Mouse (Mus musculus) adrenal gland, postnatal 25 days (tissue): ENCODE measurements around the gene Lrmda. TPM values are rescaled to one million over a fixed set of nuclear protein-coding genes. Genes with fewer than 3 reads are reported as not detected.
"Not testable (repeated sequence)": the region's sequence is repeated elsewhere in the genome, so short reads cannot be mapped to it uniquely, and the experiment has no call there.

Experiments used
- DNase-seq: peaks from one replicate; pipeline ENCODE4 v3.0.0; 2021; ENCODE audit warnings: mixed read lengths
- total RNA-seq: library from RNA; stranded (reverse); gene quantifications from 2 replicates; pipeline ENCODE4 v1.2.3, GENCODE M21; 2021

Lrmda gene
- total RNA-seq, 1 experiment from 2014 or later, result 5.6 TPM

DNA sequence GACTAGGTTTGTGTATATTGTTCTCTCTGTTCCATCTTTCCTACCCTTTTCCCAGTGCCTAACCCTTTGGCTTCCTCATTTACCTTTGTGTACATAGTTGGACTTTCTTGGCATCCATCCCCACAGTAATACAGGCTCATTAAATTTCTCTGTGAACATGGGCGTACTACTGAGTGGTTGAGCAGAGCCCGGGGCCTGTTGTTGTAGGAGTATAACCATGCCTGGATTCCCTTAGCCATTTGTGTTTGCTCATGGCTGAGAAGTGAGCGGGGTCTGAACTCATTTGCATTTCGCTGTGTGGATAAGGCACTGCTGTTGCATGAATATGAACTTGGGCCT lies 568.4 kb downstream of the Lrmda start:
- no peak for DNase-seq

DNA sequence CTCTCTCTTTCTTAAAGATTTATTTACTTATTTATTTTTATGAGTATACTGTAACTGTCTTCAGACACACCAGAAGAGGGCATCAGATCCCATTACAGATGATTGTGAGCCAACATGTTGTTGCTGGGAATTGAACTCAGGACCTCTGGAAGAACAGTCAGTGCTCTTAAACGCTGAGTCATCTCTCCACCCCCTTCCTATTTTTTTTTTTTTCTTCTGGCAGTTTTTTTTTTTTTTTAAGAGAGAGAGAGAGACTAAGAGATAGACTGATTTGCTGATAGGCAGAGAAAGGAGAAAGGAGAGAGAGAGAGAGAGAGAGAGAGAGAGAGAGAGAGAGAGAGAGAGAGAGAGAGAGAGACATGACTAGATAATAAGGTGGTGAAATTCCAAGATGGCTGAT lies 568.9 kb downstream of the Lrmda start:
- DNase-seq, result not testable (repeated sequence)

DNA sequence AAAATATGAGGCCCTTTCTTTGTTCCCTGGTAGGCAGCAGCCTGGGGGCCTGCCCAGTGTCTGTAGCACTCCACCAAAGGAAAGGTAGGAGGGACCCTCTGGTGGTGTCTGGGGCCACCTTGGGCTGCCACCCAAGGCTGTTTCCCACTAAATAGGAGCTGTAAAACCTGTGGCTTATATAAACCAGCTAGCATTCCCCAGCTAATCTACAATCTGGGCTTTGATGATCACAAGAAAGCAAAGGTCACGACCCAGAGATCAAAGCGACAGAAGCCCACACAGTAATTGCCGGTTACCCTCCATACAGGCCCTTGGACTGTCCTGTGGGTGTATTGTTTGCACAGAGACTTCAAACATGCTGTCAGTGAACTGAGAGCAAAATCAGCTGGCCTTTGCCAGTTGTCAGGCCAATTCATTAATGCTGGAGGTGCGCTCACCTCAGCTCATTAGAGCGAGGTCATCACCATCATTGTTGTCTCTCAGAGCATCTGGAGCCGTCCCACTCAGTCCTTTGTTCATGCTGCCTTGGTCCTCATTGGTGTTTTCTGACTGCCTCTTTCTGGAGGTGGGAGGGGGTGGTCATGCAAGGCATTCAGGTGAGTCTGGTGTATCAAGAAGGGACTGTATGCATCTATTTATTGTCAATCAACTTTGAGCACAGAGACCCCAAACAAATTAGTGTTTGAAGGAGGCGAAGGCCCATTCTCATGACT lies 570.1 kb downstream of the Lrmda start:
- DNase-seq, result no peak

DNA sequence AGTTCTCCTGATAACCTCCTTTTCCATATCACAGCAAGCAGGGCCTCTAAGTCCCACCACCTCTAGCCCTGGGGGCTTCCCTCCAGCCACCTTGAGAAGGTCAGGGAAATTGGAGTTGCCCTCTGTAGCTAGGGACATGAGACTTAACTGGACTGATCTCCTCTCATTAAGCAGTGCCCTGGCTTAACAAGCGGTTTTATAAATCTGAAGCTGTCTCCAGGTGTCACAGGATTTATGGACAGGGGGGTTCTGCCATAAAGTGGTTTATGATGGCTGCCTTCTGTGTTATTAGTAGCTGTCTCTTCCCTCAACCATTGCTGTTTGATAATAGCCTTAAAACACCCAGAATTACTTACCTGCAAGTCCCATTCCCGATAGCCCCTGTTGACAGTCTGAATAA lies 571.7 kb downstream of the Lrmda start:
- DNase-seq, result no peak

DNA sequence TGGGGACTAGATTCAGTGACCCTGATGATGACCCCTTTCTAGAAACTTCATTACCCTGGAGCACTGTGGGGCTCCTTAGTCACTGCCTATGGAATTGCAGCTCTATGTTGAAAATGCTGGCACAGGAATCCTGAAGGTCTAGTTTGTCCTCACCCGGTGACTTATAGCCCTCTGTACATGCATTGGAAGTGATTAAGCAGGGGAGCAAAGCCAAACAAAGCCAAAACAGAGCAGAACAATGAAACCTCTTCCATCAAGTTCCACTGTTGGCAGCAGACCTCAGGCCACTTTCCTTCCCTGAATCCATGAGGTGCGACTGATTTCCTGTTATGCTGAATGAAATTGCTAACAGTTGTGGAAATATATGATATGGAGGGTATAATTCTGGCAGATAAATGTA lies 578.0 kb downstream of the Lrmda start:
- no peak for DNase-seq

DNA sequence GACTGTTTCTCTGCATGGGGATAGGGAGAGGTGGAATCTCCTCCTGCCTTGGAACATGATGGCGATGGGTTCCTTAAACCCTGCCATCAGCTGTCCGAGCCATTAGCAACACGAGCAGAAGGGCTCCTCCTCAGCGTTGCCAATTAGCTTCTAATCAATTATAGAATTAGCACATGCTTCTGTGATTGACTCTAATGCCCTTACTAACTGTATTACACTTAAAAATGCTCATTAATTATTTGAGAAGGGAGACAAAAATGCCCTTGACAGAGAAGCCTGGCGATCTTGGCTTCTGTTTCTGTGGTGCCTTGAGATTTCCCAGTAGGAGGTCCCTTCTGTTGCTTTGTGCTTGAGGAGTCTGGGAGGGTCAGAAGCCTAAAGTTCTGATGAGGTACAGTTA lies 579.1 kb downstream of the Lrmda start:
- DNase-seq, result no peak

DNA sequence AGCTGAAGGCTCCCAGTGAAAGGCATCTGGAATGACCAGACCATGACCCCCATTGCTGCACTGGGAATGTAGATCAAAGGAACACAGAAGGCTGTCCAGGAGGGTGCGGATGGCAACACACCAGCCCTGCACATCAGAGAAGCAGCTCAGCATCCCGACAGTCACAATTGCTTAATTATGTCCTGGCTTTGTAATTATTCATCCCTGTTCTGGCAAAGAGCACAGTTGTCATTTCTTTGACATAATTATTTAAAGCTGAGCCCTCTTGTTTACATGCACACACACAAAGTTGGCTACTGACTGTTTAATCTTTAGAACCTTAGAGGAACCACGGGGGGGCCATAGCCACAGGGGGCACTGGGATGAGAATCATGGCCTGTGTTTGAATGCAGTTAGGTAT lies 580.7 kb downstream of the Lrmda start:
- DNase-seq, result no peak

DNA sequence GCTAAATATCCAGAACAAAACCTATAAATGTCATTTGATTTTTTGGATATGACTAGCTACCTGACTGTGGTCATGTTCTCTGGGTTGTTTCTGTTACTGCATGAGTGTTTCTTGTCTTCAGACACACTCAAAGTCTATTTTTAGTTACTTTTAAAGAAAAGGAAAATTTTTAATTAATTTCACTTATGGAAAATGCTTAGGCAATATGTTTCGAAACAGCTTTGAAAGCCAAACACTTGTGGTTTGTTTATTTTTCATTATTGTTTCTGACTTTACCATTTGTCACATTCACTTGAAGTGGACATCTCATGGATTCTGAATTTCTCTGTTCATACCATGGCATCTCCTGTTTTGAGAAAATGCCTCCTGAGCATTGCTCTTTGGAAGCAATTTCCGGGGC lies 582.8 kb downstream of the Lrmda start:
- DNase-seq, result no peak

DNA sequence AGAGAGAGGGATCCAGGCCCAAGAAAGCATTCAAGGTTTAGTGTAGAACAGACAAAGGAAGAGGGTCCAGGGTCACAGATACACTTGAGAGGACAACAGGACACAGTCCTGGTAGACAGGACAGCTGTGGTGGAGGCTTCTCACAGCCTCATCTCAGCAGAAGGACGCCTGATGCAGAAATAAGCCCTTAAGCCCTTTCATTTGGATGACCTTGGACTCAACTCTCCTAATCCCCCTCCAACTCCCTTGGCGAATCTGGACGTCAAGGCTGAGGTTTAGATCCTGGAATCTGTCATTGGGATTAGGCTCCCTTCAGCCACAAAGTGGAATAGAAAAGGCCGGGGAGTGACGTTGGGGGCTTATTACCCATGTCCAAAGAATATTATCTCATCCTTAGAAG lies 589.1 kb downstream of the Lrmda start:
- no peak for DNase-seq

DNA sequence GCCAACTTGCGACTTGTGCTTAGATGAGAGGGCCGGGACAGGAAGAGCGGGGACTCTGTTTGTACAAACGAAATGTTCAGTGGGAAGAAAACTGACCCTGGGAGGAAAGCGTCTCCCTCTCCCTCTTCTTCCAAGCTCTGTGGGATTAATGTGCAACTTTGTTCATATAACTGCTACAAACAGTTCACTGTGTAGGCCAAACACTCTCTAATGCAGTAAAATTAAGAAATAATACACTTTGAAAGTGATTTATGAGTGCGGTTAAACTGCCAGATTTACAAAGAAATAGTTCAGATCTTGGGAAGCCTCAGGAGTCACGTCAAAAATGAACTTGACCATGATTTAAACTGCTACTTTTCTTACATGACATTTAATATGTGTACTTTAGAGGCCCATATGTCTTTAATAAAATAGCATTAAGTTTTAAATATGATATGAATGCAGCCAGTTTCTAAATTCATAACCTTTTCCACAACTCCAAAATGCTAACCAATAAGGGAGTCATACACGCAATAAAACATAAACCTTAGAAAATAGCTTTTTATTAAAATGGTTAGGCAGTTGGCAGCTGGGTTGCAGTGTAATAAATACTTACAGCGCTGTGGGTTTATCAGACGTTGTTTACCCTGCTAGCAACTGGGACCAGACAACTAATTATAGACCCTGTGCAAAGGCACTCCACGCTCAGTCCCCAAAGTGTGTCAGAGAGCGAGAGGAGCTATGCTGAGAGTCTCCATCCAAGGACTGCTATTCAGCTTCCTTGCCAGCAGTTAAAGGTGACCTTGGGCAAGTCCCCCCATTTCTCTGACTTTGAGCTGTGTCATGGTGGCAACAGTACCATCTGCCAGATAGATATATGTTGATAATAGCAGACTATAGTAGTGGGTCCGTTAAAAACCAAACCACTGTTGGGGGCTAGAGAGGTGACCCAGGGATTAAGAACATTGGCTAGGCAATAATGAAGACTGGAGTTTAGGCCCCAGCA lies 590.0 kb downstream of the Lrmda start:
- no peak for DNase-seq

DNA sequence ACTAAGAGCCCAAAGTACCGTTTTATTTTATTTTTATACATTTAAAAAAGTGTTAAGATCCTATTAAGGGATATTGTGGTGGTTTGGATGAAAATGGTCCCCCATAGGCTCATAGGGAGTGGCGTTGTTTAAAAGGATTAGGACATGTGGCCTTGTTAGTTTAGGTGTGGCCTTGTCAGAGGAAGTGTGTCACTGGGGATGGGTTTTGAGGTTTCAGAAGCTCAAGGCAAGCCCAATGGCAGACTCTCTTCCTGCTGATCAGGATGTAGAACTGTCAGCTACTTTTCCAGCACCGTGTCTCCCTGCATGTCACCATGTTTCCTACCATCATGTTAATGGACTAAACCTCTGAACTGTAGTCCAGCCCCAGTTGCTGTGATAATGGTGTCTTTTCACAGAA lies 591.5 kb downstream of the Lrmda start:
- DNase-seq, result no peak

DNA sequence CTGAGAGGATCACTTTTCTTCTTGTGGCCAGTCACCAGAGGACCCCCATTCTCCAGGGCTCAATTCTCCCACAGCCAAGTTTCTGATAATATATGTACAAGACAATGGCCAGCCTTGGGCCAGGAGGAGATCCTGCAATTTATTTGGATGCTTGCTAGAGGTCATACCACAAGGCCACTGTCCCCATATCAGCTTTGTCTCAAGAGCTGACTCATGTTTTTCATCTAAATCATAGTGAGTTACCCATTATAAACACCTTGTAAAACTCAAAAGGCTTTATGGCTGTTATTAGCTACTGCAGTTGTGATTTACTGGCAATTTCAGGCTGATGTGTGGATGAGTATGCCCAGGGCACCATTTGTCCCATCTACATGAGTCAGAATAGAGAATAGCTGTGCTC lies 600.7 kb downstream of the Lrmda start:
- DNase-seq, result peak; percentile 4

DNA sequence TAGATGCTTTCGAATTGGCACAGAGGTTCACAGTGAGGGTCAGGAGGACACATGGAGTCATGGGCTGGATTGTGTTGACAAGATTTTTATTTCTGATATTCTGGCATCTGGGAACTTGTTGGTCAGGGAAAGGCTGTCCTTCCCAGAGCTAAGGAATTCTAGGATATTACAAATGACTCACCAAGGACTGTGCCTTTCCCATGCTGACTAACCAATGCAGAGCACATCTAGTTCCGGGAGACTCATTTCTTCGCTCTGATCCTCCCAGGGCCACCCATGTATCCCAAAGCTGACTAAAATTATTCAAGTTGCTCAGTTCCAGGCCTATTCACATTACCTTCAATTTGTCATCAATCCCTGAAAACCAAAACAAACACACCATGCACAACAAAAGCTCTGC lies 602.4 kb downstream of the Lrmda start:
- no peak for DNase-seq

DNA sequence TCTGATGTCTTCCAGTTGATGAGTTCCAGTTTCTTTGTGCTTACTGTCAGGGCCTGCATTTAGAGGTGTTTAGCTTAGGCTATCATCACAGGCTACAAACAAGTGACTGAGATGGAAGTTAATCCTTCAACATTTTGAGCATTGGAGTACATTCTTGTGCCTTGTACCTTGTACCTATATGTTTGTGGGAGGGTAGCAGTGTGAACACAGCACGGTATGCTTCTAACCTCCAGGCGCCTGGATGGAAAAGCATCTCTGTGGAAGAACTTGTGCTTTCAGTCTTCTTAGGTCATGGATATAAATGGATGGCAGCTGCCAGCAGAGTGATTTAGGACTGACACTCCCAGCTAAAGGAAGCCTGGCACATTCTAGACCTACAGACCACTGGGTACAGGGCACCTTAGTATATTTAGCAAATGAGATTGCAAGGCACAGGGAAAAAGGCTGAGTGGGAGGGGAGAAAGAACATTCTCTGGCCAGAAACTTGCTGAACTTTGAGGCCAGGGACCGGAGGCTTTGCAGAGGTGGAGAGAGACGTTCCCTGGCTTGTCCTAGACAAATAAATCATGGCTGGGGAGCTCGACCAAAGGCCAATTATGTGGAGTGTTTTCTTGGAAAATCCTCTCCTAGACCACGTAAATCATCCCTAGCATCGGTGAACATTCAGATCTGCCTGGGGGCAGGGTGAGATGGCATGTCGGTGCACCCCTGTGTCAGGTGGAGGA lies 607.8 kb downstream of the Lrmda start:
- no peak for DNase-seq

DNA sequence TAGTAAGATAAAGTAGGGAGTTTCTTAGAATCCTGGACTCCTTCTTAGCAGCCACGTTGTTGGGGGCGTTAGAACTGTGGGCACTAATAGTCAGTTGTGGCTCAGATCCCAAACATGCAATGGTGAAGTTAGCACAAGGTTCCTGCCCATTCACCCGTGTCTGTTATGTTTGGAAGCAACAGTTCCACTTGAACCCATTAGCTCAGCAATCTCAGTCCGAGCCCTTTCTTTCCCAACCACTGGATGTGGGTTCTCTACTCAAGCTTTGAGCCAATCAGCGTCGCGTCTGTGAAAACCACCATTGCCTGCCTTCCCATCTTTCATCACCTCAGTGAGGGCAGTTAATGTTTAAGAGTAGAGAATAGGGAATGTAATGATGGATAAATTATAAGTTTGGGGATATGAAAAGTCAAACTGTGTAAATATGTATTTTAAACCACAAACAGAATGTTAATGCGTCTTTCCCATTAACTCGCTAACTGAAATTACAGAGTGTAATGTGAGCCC lies 610.9 kb downstream of the Lrmda start:
- no peak for DNase-seq

DNA sequence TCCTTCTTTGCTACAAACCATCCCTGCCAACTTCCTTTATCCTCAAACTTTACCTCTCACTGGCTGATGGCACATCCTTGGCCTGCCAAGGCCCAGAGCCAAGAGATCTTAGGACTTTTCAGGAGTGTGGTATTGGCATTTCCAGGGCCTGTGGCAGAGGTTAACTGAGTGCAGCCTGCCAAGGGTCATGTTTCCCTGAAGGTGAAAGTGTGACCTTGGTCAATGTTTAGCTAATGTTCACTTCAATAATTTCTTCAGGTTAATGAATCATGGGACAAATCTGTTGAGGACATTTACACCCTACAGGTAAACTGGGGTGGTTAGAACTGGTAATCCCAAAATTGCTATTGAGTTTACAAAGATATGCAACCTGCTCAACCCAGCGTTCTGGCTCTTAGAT lies 614.1 kb downstream of the Lrmda start:
- no peak for DNase-seq

DNA sequence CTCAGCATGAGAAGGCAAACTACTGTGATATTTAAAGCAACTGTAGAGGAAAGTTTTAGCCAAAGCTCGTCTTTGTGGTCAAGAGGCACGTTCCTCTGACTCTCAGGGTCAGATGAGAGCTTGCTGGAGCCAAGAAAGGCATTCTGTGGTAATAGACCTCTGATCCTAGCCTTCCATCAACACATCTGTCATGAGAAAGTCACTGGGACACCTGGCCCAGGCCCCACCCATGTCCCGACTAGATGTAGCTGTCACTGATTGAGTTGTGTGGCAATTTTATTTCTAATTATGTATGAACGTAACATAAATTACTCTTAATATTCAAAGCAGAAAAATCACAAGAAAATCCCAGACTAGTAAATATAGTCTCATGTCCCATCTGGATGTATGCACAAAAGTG lies 624.0 kb downstream of the Lrmda start:
- no peak for DNase-seq

DNA sequence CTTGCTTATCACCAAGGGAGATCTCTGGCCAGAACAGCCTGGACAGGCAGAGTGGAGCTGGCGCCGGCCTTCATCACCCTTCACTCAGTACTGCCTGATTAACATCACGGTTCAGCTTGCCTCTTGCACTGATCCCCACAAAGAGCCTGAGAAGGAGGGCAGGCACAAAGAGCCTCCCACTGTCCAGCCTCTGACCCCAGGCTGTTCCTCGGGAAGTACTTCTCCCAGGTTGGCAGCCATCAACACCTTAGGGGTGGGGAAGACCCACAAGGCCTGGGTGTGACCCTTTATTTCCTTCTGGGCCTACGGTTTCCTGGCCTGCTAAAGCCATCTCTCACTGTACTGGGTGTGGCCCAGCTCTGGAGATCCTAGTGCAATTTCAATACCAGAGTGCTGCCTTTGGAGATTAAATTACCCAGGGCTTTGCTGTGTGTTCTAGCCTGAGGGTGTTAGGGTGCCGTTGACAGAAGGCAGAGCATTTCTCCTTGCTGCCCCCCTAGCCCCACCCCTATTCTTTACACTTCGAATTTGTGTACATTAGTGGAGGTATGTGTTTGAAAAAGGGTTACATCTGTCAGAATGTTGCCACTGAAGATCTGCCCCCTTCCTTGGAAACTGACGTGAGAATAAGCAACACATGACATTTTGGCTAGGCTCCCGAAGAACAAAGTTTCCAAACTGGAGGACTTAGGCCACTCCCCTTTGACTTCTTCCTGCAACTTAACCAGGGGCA lies 628.5 kb downstream of the Lrmda start:
- DNase-seq, result no peak

DNA sequence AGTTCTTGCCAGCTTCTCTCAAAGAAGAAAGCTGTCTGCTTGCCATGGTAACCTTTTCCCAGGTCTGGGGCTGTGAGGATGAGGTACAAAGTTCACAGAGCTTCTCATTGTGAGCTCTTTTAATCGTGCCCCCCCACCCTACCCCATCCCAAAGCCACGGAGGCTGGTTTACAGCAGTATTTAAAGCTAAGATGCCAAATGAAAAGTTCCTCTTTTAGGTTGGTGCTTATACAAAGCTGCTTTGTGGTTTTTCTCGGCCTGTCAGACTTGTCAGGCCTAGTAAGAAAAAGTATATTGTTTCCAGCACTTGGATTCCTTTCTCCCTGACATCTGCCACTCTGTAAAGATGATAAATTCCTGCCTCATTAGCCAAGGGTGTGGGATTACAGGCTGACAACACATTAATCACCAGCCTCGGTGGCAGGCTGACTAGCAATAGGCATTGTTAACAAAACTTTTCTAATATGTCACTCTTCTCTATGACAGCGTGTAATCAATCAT lies 629.9 kb downstream of the Lrmda start:
- DNase-seq, result no peak

DNA sequence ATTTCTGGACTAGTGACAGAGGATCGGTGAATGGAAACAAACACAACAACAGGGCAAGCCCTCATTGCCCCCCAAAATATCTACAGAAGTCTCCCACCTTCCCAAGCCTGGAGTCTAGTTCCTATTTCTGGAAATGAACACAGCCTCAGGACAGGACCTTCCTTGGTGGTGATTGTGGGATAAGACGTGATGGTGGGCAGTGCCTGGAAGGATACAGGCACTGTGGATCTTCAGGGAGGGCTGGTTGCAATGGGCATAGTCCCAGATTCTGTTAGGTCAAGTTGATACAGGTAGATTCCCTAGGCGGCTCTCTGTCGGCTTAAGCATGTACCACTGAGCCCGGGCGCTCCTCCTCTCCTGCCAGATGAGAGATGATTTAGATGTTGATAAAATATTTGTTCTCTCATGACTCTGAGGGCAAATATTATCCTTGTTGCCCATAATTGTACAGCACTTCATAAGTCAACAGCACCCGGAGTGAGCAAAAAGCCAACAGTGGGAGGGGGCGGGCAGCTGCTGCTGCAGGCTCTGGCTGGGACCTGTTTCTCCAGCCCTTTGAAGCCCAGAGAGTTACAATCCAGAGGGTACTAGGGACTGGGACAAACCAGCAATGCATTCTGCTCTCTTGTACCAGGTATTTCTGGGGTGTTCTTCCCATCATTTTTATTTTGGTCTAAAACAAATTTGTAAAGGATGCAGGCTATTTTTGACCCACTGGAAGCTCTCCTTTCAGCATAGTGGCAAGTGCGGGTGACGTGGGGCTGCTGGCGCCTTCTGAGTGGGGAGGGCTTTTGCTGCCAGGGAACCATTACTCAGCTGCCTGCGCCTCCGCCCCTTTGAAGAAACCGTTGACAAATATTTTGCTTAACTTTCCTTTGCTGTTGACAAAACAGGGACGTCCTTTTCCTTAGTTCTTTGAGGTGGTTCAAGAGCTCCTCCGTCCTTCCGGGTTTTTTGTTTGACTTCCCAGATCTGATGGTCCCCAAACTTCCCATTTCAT lies 630.8 kb downstream of the Lrmda start:
- DNase-seq, result peak; percentile 13
